Mouse (Mus musculus): ENCODE measurements at regions not wholly inside any gene's neighbourhood (a gene's known extent, or its start where the extent isn't known, plus 50 kb on each side); places are given as distances from the start of the nearest gene placed in this dataset.
A peak's percentile ranks its signal among the peaks of the same experiment; 100 is the strongest.

GRCm38 (mm10) chr14:110685247-110685646, 69.7 kb downstream of the Slitrk6 start:
- no peaks in the 10 kb centered on the region for H3K27me3 ChIP-seq
- 84% methylated on average over 1 of the region's 1 CpGs for WGBS
- H3K27ac ChIP-seq: no peak overlapping the region
- ATAC-seq (ENCODE audit: low FRiP score, low read depth): no peak
- H3K4me3 ChIP-seq: no peak overlapping the region
- H3K9me3 ChIP-seq: no peaks in the 10 kb centered on the region
- no peak overlapping the region for H3K9ac ChIP-seq
- no peaks in the 10 kb centered on the region for H3K36me3 ChIP-seq
- H3K4me1 ChIP-seq: no peaks in the 10 kb centered on the region
- H3K4me2 ChIP-seq (replicated peaks): no peak overlapping the region

- no peaks in the 10 kb centered on the region for H3K36me3 ChIP-seq
- H3K4me2 ChIP-seq (replicated peaks): no peak overlapping the region
- no peak for ATAC-seq (ENCODE audit: low FRiP score, low read depth)
- no peak overlapping the region for H3K27ac ChIP-seq
- H3K9me3 ChIP-seq: no peaks in the 10 kb centered on the region
- 79% methylated on average over 1 of the region's 1 CpGs for WGBS
- H3K9ac ChIP-seq: no peak overlapping the region
- H3K4me1 ChIP-seq: no peaks in the 10 kb centered on the region
- H3K27me3 ChIP-seq: no peaks in the 10 kb centered on the region
- no peak overlapping the region for H3K4me3 ChIP-seq
These were observed 75.2 kb downstream of the Slitrk6 start for GRCm38 (mm10) chr14:110679741-110680140.

- Histone ChIP-seq H3K27me3 (no peaks in the 10 kb centered on the region), H3K4me1 (no peaks in the 10 kb centered on the region), H3K4me3 (no peak overlapping the region), H3K9me3 (no peaks in the 10 kb centered on the region), H3K36me3 (no peaks in the 10 kb centered on the region), H3K27ac (no peak overlapping the region), H3K4me2 (replicated peaks) (no peak overlapping the region), H3K9ac (no peak overlapping the region)
- no peak for ATAC-seq (ENCODE audit: low FRiP score, low read depth)
- 67% methylated on average over 1 of the region's 1 CpGs for WGBS
These were observed 89.2 kb downstream of the Slitrk6 start for GRCm38 (mm10) chr14:110665712-110666111.

DNA sequence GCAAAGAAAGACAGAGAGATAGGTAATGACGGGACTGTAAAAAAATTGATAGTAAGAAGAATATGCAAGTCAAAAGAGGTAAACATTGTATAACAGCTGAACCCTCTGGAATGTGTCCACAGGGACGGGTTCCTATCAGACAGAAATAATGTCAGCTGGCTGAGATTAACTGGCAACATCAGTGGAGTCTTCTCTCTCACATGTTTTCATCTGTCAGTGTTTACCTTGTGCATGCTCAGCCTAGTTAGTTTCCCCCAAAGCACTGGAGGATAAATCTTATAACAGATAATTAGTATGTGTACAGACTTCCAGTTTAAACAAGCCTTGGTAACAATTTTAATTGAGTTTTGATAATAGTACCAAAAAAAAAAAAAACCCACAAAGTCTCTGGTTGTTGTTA, 91.7 kb downstream of the Slitrk6 start:
- no peak for ATAC-seq (ENCODE audit: low FRiP score, low read depth)
- 67% methylated on average over 2 of the region's 2 CpGs for WGBS

DNA sequence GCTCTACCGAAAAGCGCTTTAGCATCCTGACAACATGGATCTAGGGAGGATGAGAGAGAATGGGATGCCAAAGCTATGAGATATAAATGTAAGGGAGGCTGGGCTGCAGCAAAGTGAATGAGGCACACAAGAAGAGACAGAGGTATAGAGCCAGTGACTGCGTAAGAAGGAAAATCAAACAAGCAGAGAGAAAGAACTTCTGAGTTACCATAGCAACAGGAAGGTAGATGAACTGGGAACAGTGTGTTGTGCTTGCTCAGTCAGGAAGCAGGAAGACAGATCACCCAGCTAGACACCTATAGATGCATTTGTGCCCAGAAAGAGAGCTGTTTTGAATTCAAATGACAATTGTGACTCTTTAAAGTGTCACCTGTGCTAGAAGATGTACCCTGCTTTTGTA, 120.8 kb downstream of the Slitrk6 start:
- no peak overlapping the region for H3K9ac ChIP-seq
- no peak for ATAC-seq (ENCODE audit: low FRiP score, low read depth)
- no peak overlapping the region for H3K4me2 ChIP-seq (replicated peaks)
- no peak overlapping the region for H3K4me3 ChIP-seq
- no peak overlapping the region for H3K27ac ChIP-seq
- no peaks in the 10 kb centered on the region for H3K36me3 ChIP-seq
- no peaks in the 10 kb centered on the region for H3K9me3 ChIP-seq
- no peaks in the 10 kb centered on the region for H3K27me3 ChIP-seq
- WGBS: 89% methylated on average over 3 of the region's 3 CpGs
- H3K4me1 ChIP-seq: no peaks in the 10 kb centered on the region; the same call in 1 of the 2 replicates

More for the DNA sequence above, 91.7 kb downstream of the Slitrk6 start:
- H3K27me3 ChIP-seq: no peaks in the 10 kb centered on the region
- no peaks in the 10 kb centered on the region for H3K36me3 ChIP-seq
- no peak overlapping the region for H3K4me3 ChIP-seq
- H3K9me3 ChIP-seq: no peaks in the 10 kb centered on the region
- no peak overlapping the region for H3K27ac ChIP-seq
- no peak overlapping the region for H3K4me2 ChIP-seq (replicated peaks)
- H3K4me1 ChIP-seq: no peaks in the 10 kb centered on the region
- H3K9ac ChIP-seq: no peak overlapping the region

GRCm38 (mm10) chr14:110623716-110624115, 131.2 kb downstream of the Slitrk6 start:
- peaks cover under 1% of the 10 kb centered on the region; the same call in 1 of the 2 replicates for H3K4me1 ChIP-seq
- H3K4me3 ChIP-seq: no peak overlapping the region
- H3K27ac ChIP-seq: no peak overlapping the region
- H3K27me3 ChIP-seq: no peaks in the 10 kb centered on the region
- no peak for ATAC-seq (ENCODE audit: low FRiP score, low read depth)
- no peaks in the 10 kb centered on the region for H3K9me3 ChIP-seq
- no peaks in the 10 kb centered on the region for H3K36me3 ChIP-seq
- 65% methylated on average over 2 of the region's 2 CpGs for WGBS
- no peak overlapping the region for H3K9ac ChIP-seq
- no peak overlapping the region for H3K4me2 ChIP-seq (replicated peaks)

DNA sequence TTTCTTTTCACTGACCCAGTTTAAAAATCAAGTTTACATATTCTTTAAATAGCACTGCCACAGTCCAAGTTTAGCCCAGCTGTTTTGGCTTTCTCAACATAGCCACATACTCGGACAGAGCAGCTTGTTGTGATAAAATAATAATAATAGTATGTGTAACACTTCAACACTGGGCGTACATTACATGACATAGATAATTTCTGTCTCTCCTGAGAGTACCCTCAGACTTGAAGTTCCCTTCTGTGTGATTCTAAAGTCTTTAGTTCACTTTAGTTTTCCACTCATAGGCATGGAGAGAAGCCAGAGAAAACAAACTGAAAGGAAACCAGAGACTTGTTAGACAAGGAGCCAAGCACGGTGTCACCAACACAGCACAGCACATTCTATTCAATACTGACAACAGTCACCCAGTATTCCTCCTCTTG, 136.4 kb downstream of the Slitrk6 start:
- no peak overlapping the region for H3K4me2 ChIP-seq (replicated peaks)
- H3K27me3 ChIP-seq: no peaks in the 10 kb centered on the region
- H3K9me3 ChIP-seq: no peaks in the 10 kb centered on the region
- H3K4me1 ChIP-seq: peaks cover 4% of the 10 kb centered on the region; the same call in 1 of the 2 replicates
- WGBS: 56% methylated on average over 3 of the region's 3 CpGs
- no peak overlapping the region for H3K9ac ChIP-seq
- no peak overlapping the region for H3K4me3 ChIP-seq
- no peak overlapping the region for H3K27ac ChIP-seq
- no peak for ATAC-seq (ENCODE audit: low FRiP score, low read depth)
- no peaks in the 10 kb centered on the region for H3K36me3 ChIP-seq

DNA sequence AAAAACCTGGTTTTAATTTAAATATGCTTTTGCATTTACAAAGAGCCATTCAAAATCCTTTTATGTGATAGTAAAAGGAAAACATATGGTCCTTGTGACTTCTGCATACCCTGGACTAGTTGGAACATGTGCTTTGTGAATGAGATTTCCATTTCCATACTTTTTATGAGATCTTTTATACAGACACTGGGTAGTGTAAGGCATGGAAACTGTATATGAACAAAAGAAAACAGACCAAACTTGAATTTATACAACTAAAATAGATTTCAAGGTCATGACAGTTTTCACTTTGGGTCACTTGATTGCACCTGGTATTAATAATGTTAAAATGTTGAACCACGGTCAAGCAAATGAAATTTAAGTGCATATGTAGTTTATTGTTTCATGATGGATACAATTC, 138.5 kb downstream of the Slitrk6 start:
- ATAC-seq (ENCODE audit: low FRiP score, low read depth): peak; percentile 93

GRCm38 (mm10) chr14:110580311-110580710, 174.6 kb downstream of the Slitrk6 start:
- peak; percentile 61; the same call in 1 of the 2 replicates for ATAC-seq (ENCODE audit: low FRiP score, low read depth)
- 48% methylated on average over 3 of the region's 3 CpGs for WGBS
- H3K27me3 ChIP-seq: no peaks in the 10 kb centered on the region

More for the DNA sequence above, 138.5 kb downstream of the Slitrk6 start:
- Histone ChIP-seq H3K9ac (no peak overlapping the region), H3K4me2 (replicated peaks) (no peak overlapping the region), H3K27ac (no peak overlapping the region), H3K36me3 (no peaks in the 10 kb centered on the region), H3K27me3 (no peaks in the 10 kb centered on the region), H3K4me3 (no peak overlapping the region), H3K4me1 (peaks cover 4% of the 10 kb centered on the region; the same call in 1 of the 2 replicates), H3K9me3 (no peaks in the 10 kb centered on the region)
- WGBS: 18% methylated on average over 1 of the region's 1 CpGs

DNA sequence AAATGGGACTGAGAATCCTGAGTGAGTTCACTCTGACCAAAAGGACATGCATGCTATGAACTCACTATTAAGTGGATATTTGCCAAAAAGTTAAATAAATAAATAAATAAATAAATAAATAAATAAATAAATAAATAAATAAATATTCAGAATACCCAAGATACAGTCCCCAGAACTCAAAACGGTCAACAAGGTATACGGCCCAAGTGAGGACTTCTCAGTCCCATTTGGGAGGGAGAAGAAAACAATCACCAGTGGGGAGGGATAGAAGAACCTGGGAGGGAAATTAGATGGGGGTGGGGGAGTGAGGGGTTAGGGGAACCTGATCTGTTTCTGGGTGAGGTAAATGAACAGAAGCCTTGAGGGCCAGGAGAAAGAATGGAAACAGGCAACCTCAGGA, 184.2 kb downstream of the Slitrk6 start:
- no peaks in the 10 kb centered on the region for H3K9me3 ChIP-seq
- 92% methylated on average over 2 of the region's 2 CpGs for WGBS

More at GRCm38 (mm10) chr14:110580311-110580710, 174.6 kb downstream of the Slitrk6 start:
- Histone ChIP-seq H3K9me3 (no peaks in the 10 kb centered on the region), H3K36me3 (no peaks in the 10 kb centered on the region), H3K9ac (no peak overlapping the region), H3K4me3 (no peak overlapping the region), H3K4me1 (no peaks in the 10 kb centered on the region), H3K27ac (no peak overlapping the region), H3K4me2 (replicated peaks) (no peak overlapping the region)

DNA sequence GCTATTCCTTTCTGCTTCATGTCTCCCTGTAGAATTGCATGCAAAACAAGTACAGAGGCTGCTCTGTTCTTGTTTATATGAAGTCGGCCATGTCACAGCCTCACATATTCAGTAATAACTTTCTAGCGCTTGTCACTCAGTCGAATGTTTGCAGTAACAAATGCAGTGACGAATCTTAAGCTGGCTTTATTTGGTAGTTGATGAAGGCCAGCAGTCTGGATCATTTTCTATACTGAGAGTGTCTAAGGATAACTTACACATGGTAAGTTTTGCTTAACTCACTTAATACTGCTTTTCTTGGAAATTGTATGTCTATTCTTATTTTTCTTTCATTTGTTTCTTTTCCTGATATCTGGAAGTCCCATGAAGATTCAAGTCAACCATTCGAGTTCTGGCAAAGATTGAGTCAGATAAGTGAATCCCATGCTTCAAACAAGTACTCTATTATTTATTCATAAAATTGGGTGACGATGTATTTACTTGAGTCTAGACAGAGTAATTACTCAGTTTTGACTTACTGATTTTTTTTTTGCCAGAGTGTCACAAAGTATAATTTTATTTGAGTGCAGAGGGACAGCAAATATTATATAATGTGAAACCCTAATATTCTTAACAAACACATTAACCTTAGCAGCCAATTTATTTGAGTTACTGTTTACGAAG, 189.0 kb downstream of the Slitrk6 start:
- no peaks in the 10 kb centered on the region for H3K4me1 ChIP-seq
- H3K4me2 ChIP-seq (replicated peaks): no peak overlapping the region
- no peak overlapping the region for H3K9ac ChIP-seq
- 63% methylated on average over 7 of the region's 7 CpGs for WGBS
- no peaks in the 10 kb centered on the region for H3K27me3 ChIP-seq
- no peak overlapping the region for H3K27ac ChIP-seq
- no peaks in the 10 kb centered on the region for H3K9me3 ChIP-seq
- no peak overlapping the region for H3K4me3 ChIP-seq
- no peak for ATAC-seq (ENCODE audit: low FRiP score, low read depth)
- no peaks in the 10 kb centered on the region for H3K36me3 ChIP-seq

More for the DNA sequence above, 184.2 kb downstream of the Slitrk6 start:
- no peaks in the 10 kb centered on the region for H3K36me3 ChIP-seq
- no peak overlapping the region for H3K4me2 ChIP-seq (replicated peaks)
- H3K4me1 ChIP-seq: no peaks in the 10 kb centered on the region
- H3K27ac ChIP-seq: no peak overlapping the region
- no peak overlapping the region for H3K9ac ChIP-seq
- no peaks in the 10 kb centered on the region for H3K27me3 ChIP-seq
- ATAC-seq (ENCODE audit: low FRiP score, low read depth): no peak
- no peak overlapping the region for H3K4me3 ChIP-seq

DNA sequence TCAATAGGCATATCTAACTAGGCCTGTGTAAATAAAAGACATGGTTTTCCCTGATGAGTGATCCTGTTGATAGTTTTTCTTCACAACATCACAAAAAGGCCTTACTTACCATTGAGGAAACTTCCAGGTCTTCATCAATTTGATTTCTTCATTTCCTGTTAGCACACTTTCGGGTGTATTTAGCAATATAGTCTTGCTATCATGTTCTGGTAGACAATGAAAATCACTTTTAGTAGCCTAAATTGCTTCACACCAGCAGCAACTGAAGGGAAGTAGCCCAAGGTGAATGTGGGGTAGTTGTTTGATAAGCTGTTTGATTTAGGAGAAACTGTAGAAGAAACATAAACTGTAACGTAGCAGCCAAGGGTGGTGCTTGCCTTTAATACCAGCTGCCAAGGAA, 190.3 kb downstream of the Slitrk6 start:
- no peak for ATAC-seq (ENCODE audit: low FRiP score, low read depth)
- 73% methylated on average over 2 of the region's 2 CpGs for WGBS
- H3K9ac ChIP-seq: no peak overlapping the region

GRCm38 (mm10) chr14:110545265-110545664, 209.7 kb downstream of the Slitrk6 start:
- no peak overlapping the region for H3K9ac ChIP-seq
- H3K4me2 ChIP-seq (replicated peaks): no peak overlapping the region
- no peaks in the 10 kb centered on the region for H3K27me3 ChIP-seq
- 46% methylated on average over 7 of the region's 7 CpGs for WGBS
- no peaks in the 10 kb centered on the region for H3K9me3 ChIP-seq
- no peak overlapping the region for H3K4me3 ChIP-seq
- H3K4me1 ChIP-seq: no peaks in the 10 kb centered on the region
- no peaks in the 10 kb centered on the region for H3K36me3 ChIP-seq
- no peak for ATAC-seq (ENCODE audit: low FRiP score, low read depth)
- no peak overlapping the region for H3K27ac ChIP-seq

More for the DNA sequence above, 190.3 kb downstream of the Slitrk6 start:
- Histone ChIP-seq H3K4me1 (no peaks in the 10 kb centered on the region), H3K36me3 (no peaks in the 10 kb centered on the region), H3K27me3 (no peaks in the 10 kb centered on the region), H3K4me2 (replicated peaks) (no peak overlapping the region), H3K27ac (no peak overlapping the region), H3K4me3 (no peak overlapping the region), H3K9me3 (no peaks in the 10 kb centered on the region)

Data from limb, embryonic 13.5 days (tissue).